Mouse (Mus musculus) MEL (cell line): ENCODE measurements around the gene Ociad2. TPM values are rescaled to one million over a fixed set of nuclear protein-coding genes. Genes with fewer than 3 reads are reported as not detected.

ENCODE experiments used
- DNase-seq: peaks from one replicate; pipeline ENCODE4 v3.0.0; 2011; ENCODE audit warnings: low read depth, low spot score
- H3K27ac ChIP-seq: 2 replicates; pipeline ENCODE4 v1.5.1; 2012; ENCODE audit warnings: low read depth, mild to moderate bottlenecking, control low read depth, low read length, moderate library complexity; ENCODE audit not compliant: control insufficient read depth
- H3K27me3 ChIP-seq, 2 experiments: fragments of 150-350 bp in 1 of 2; sonication (generic) in 1 of 2; 2 replicates each; pipeline ENCODE4 v1.6.1; 2012; ENCODE audit warnings: low read length in 2 of 2, mild to moderate bottlenecking in 2 of 2, improper control_type of control experiment in 1 of 2, moderate library complexity in 1 of 2; ENCODE audit not compliant: insufficient read depth in 2 of 2, control insufficient read depth in 1 of 2
- H3K36me3 ChIP-seq, 2 experiments: 2 replicates each; pipeline ENCODE4 v1.6.1; 2012 to 2014; ENCODE audit warnings: low read length in 2 of 2, improper control_type of control experiment in 1 of 2, inconsistent platforms in 1 of 2, mild to moderate bottlenecking in 1 of 2; ENCODE audit not compliant: insufficient read depth in 2 of 2, control insufficient read depth in 1 of 2
- H3K4me1 ChIP-seq, 2 experiments: fragments of 150-350 bp in 1 of 2; sonication (generic) in 1 of 2; 2 replicates each; pipeline ENCODE4 v1.6.1; 2012; ENCODE audit warnings: low read length in 2 of 2, improper control_type of control experiment in 1 of 2, mild to moderate bottlenecking in 1 of 2; ENCODE audit not compliant: insufficient read depth in 2 of 2, control insufficient read depth in 1 of 2
- H3K4me3 ChIP-seq, 2 experiments: fragments of 150-350 bp in 1 of 2; sonication (generic) in 1 of 2; 2 replicates each; pipeline ENCODE4 v1.5.1; 2012; ENCODE audit warnings: low read depth in 2 of 2, low read length in 2 of 2, mild to moderate bottlenecking in 2 of 2, moderate library complexity in 2 of 2, control low read depth in 1 of 2, improper control_type of control experiment in 1 of 2; ENCODE audit not compliant: control insufficient read depth in 1 of 2, insufficient read depth in 1 of 2
- H3K79me2 ChIP-seq: 2 replicates; pipeline ENCODE4 v1.6.1; 2012; ENCODE audit warnings: mild to moderate bottlenecking, low read length, moderate library complexity; ENCODE audit not compliant: control insufficient read depth, poor library complexity, insufficient read depth
- H3K9ac ChIP-seq: 2 replicates; pipeline ENCODE4 v1.6.1; 2012; ENCODE audit warnings: low read depth, mild to moderate bottlenecking, control low read depth, low read length, moderate library complexity; ENCODE audit not compliant: control insufficient read depth, poor library complexity, severe bottlenecking
- H3K9me3 ChIP-seq: fragments of 150-350 bp; sonication (generic); replicated peaks from 2 replicates; pipeline ENCODE4 v1.6.1; 2012; ENCODE audit warnings: mild to moderate bottlenecking, low read length, improper control_type of control experiment, moderate library complexity; ENCODE audit not compliant: insufficient read depth
- BHLHE40 ChIP-seq: IDR thresholded peaks from 2 replicates; pipeline ENCODE4 v1.6.1; 2012; ENCODE audit warnings: low read depth, mild to moderate bottlenecking, inconsistent platforms, low read length, improper control_type of control experiment, borderline replicate concordance
- CHD1 ChIP-seq: IDR thresholded peaks from 2 replicates; pipeline ENCODE4 v1.6.1; 2012; ENCODE audit warnings: low read depth, mild to moderate bottlenecking, inconsistent platforms, low read length, improper control_type of control experiment
- CHD2 ChIP-seq: IDR thresholded peaks from 2 replicates; pipeline ENCODE4 v1.6.1; 2011; ENCODE audit warnings: low read length, improper control_type of control experiment
- CTCF ChIP-seq, 3 experiments: IDR thresholded peaks in 2 of 3; conservative IDR thresholded peaks in 1 of 3; 2 replicates each; pipeline ENCODE4 v1.5.1; 2011 to 2012; ENCODE audit warnings: low read length in 3 of 3, low read depth in 2 of 3, mild to moderate bottlenecking in 2 of 3, improper control_type of control experiment in 1 of 3, inconsistent platforms in 1 of 3, mixed read lengths in 1 of 3, moderate library complexity in 1 of 3; ENCODE audit not compliant: control insufficient read depth in 1 of 3, insufficient read depth in 1 of 3, poor library complexity in 1 of 3, severe bottlenecking in 1 of 3
- E2F4 ChIP-seq: IDR thresholded peaks from 2 replicates; pipeline ENCODE4 v1.6.1; 2011; ENCODE audit warnings: low read depth, low read length, improper control_type of control experiment, borderline replicate concordance
- ELF1 ChIP-seq: IDR thresholded peaks from 2 replicates; pipeline ENCODE4 v1.6.1; 2014; ENCODE audit warnings: low read depth, mild to moderate bottlenecking, inconsistent platforms, low read length, improper control_type of control experiment, moderate library complexity
- HCFC1 ChIP-seq: IDR thresholded peaks from 2 replicates; pipeline ENCODE4 v1.6.1; 2012; ENCODE audit warnings: low read depth, mild to moderate bottlenecking, inconsistent platforms, low read length, improper control_type of control experiment, moderate library complexity
- KAT2A ChIP-seq: conservative IDR thresholded peaks from 2 replicates; pipeline ENCODE4 v1.6.1; 2012; ENCODE audit warnings: low read depth, low read length, improper control_type of control experiment, inconsistent platforms
- MAX ChIP-seq: IDR thresholded peaks from 2 replicates; pipeline ENCODE4 v1.6.1; 2011; ENCODE audit warnings: low read length, improper control_type of control experiment
- MEF2A ChIP-seq: IDR thresholded peaks from 2 replicates; pipeline ENCODE4 v1.6.1; 2014; ENCODE audit warnings: low read depth, mild to moderate bottlenecking, inconsistent platforms, low read length, improper control_type of control experiment; ENCODE audit not compliant: poor library complexity, insufficient replicate concordance, severe bottlenecking; ENCODE audit errors: extremely low read depth
- MXI1 ChIP-seq: IDR thresholded peaks from 2 replicates; pipeline ENCODE4 v1.6.1; 2011; ENCODE audit warnings: mild to moderate bottlenecking, low read depth, low read length, improper control_type of control experiment
- MYB ChIP-seq: IDR thresholded peaks from 2 replicates; pipeline ENCODE4 v1.6.1; 2011; ENCODE audit warnings: mild to moderate bottlenecking, low read depth, low read length, improper control_type of control experiment
- MYC ChIP-seq: IDR thresholded peaks from 2 replicates; pipeline ENCODE4 v1.6.1; 2011; ENCODE audit warnings: low read depth, mild to moderate bottlenecking, low read length, improper control_type of control experiment, moderate library complexity
- NELFE ChIP-seq: IDR thresholded peaks from 2 replicates; pipeline ENCODE4 v1.6.1; 2011; ENCODE audit warnings: low read depth, low read length, improper control_type of control experiment
- NRF1 ChIP-seq: IDR thresholded peaks from 2 replicates; pipeline ENCODE4 v1.6.1; 2014; ENCODE audit warnings: low read depth, mild to moderate bottlenecking, inconsistent platforms, low read length, improper control_type of control experiment, moderate library complexity; ENCODE audit not compliant: poor library complexity, insufficient read depth, severe bottlenecking
- POLR2A ChIP-seq, 2 experiments: IDR thresholded peaks; 2 replicates each; pipeline ENCODE4 v1.6.1; 2011 to 2012; ENCODE audit warnings: low read length in 2 of 2, mild to moderate bottlenecking in 2 of 2, control low read depth in 1 of 2, improper control_type of control experiment in 1 of 2, low read depth in 1 of 2, moderate library complexity in 1 of 2; ENCODE audit not compliant: control insufficient read depth in 1 of 2, insufficient read depth in 1 of 2, poor library complexity in 1 of 2
- RAD21 ChIP-seq: IDR thresholded peaks from 2 replicates; pipeline ENCODE4 v1.6.1; 2011; ENCODE audit warnings: mild to moderate bottlenecking, low read depth, low read length, improper control_type of control experiment
- RCOR1 ChIP-seq: IDR thresholded peaks from 2 replicates; pipeline ENCODE4 v1.6.1; 2012; ENCODE audit warnings: low read depth, mild to moderate bottlenecking, inconsistent platforms, low read length, improper control_type of control experiment
- SIN3A ChIP-seq: IDR thresholded peaks from 2 replicates; pipeline ENCODE4 v1.6.1; 2012; ENCODE audit warnings: low read length, improper control_type of control experiment, inconsistent platforms
- TBP ChIP-seq: IDR thresholded peaks from 2 replicates; pipeline ENCODE4 v1.8.0; 2011; ENCODE audit warnings: low read depth, low read length, improper control_type of control experiment
- TCF12 ChIP-seq: IDR thresholded peaks from 2 replicates; pipeline ENCODE4 v1.6.1; 2014; ENCODE audit warnings: low read depth, mild to moderate bottlenecking, inconsistent platforms, low read length, improper control_type of control experiment, moderate library complexity
- USF1 ChIP-seq: IDR thresholded peaks from 2 replicates; pipeline ENCODE4 v1.6.1; 2014; ENCODE audit warnings: low read depth, mild to moderate bottlenecking, inconsistent platforms, low read length, improper control_type of control experiment, moderate library complexity
- USF2 ChIP-seq, 2 experiments: IDR thresholded peaks; 2 replicates each; pipeline ENCODE4 v1.6.1; 2011 to 2012; ENCODE audit warnings: improper control_type of control experiment in 2 of 2, low read length in 2 of 2, borderline replicate concordance in 1 of 2, inconsistent platforms in 1 of 2, low read depth in 1 of 2, mild to moderate bottlenecking in 1 of 2; ENCODE audit not compliant: insufficient read depth in 1 of 2
- ZKSCAN1 ChIP-seq: IDR thresholded peaks from 2 replicates; pipeline ENCODE4 v1.6.1; 2012; ENCODE audit warnings: low read depth, mild to moderate bottlenecking, inconsistent platforms, low read length, improper control_type of control experiment, moderate library complexity
- ZNF384 ChIP-seq: IDR thresholded peaks from 2 replicates; pipeline ENCODE4 v1.6.1; 2012; ENCODE audit warnings: low read depth, mild to moderate bottlenecking, inconsistent platforms, low read length, improper control_type of control experiment
- polyA plus RNA-seq, 2 experiments: library from polyadenylated mRNA; stranded (reverse) in 1 of 2; unstranded in 1 of 2; fragments of >175 nt in 1 of 2; fragments of >200 nt in 1 of 2; gene quantifications; 2 replicates each; pipeline versions ENCODE4 v1.2.1 to v1.2.4; 2012; ENCODE audit warnings: low replicate concordance in 2 of 2, low read depth in 1 of 2; ENCODE audit not compliant: insufficient read length in 2 of 2, insufficient read depth in 1 of 2, missing spikeins in 1 of 2
- total RNA-seq: library from RNA; depleted of rRNA; stranded (reverse); fragments of 300-350 nt; gene quantifications from 2 replicates; pipeline ENCODE4 v1.2.3, GENCODE M21; 2012

Ociad2 gene
- total and polyA plus RNA-seq, 3 experiments: 3.9 to 11.0 TPM; not detected in 1

GRCm38 (mm10) chr5:73372601-73373000 is 31.8 kb upstream of the Ociad2 start:
- TF ChIP-seq NELFE (no peak), CTCF (IDR thresholded peaks at IDR 0.05 in 2 of 3, conservative IDR thresholded peaks at IDR 0.05 in 1 of 3; ENCODE audit: control insufficient read depth in 1 of 3, insufficient read depth in 1 of 3, low read depth in 2 of 3, low read length in 3 of 3, poor library complexity in 1 of 3, severe bottlenecking in 1 of 3) (no peak), SIN3A (no peak), MEF2A (no peak), RCOR1 (no peak), CHD1 (no peak), MYB (no peak), KAT2A (no peak), TCF12 (no peak), POLR2A (IDR thresholded peaks at IDR 0.05; ENCODE audit: control insufficient read depth in 1 of 2, insufficient read depth in 1 of 2, low read depth in 1 of 2, low read length in 2 of 2, poor library complexity in 1 of 2) (no peak), ELF1 (no peak), RAD21 (no peak), HCFC1 (no peak), ZNF384 (no peak), MXI1 (no peak), USF2 (IDR thresholded peaks at IDR 0.05; ENCODE audit: borderline replicate concordance in 1 of 2, insufficient read depth in 1 of 2, low read depth in 1 of 2, low read length in 2 of 2) (no peak)
- peaks cover 0 to 3% of the 10 kb centered on the region in 2 experiments; a peak in 1 of 4 replicates for H3K36me3 ChIP-seq
- no peaks in the 10 kb centered on the region for H3K9me3 ChIP-seq
- H3K27me3 ChIP-seq: 0 out of 4 replicates have a peak, but pooled peaks cover 0 to 1% of the 10 kb centered on the region in 2 experiments
- no peak overlapping the region for H3K4me3 ChIP-seq
- H3K27ac ChIP-seq: no peak overlapping the region
- H3K9ac ChIP-seq: no peak overlapping the region
- DNase-seq: no peak
- peaks cover 3 to 8% of the 10 kb centered on the region in 2 experiments; a peak in 3 of 4 replicates for H3K4me1 ChIP-seq
- H3K79me2 ChIP-seq: no peaks in the 10 kb centered on the region

GRCm38 (mm10) chr5:73369731-73370130 is 28.9 kb upstream of the Ociad2 start:
- TF ChIP-seq NELFE (no peak), BHLHE40 (no peak), USF1 (no peak), ZKSCAN1 (no peak), NRF1 (no peak), TBP (no peak), USF2 (IDR thresholded peaks at IDR 0.05; ENCODE audit: borderline replicate concordance in 1 of 2, insufficient read depth in 1 of 2, low read depth in 1 of 2, low read length in 2 of 2) (no peak), CHD1 (no peak), MAX (no peak), MYC (no peak), MYB (no peak), RAD21 (no peak), CHD2 (no peak), E2F4 (no peak)
- no peak overlapping the region for H3K27ac ChIP-seq
- DNase-seq: no peak
- no peaks in the 10 kb centered on the region for H3K9me3 ChIP-seq
- no peaks in the 10 kb centered on the region for H3K79me2 ChIP-seq
- no peak overlapping the region for H3K4me3 ChIP-seq
- H3K4me1 ChIP-seq: peaks cover 3 to 14% of the 10 kb centered on the region in 2 experiments; a peak in 3 of 4 replicates
- peaks cover 0 to 5% of the 10 kb centered on the region in 2 experiments; a peak in 2 of 4 replicates for H3K36me3 ChIP-seq
- no peak overlapping the region for H3K9ac ChIP-seq
- H3K27me3 ChIP-seq: no peaks in the 10 kb centered on the region
